Mouse (Mus musculus): Measurements from ENCODE around the gene Pml.

Gene Pml

DNA sequence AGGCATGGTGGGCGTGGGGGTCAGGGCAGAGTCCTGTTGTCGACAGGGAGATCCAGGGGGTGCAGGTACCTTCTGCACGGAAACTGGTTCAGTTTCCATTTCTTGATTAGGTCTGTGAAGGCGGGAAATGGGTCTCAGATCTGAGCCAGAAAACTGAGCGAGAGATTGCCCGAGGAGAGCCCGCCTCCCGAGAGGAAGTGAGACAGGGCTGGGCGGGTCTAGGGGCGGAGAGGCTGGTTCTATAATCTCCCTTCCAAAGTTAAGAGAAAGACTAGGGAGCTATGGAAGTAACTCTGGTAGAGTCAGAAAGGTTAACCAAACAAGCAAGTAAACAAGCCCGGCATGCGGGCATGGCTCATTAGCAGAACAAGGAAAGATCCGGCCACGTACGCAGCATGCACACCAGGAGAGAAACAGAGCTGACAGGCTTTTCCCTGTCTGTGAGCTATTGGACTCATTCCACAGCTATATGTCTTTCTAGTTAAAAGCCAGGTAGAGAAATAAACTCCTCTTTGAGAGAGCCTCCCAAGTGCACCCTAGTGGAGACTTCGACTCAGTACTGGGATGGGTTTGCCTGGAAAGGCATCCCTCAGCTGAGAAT is at the start of gene Pml:
Pml (minus strand) TSS at position 195 of the 601 bp plus-strand sequence.
- peak; percentile 85 for DNase-seq (ENCODE audit: low spot score)

DNA sequence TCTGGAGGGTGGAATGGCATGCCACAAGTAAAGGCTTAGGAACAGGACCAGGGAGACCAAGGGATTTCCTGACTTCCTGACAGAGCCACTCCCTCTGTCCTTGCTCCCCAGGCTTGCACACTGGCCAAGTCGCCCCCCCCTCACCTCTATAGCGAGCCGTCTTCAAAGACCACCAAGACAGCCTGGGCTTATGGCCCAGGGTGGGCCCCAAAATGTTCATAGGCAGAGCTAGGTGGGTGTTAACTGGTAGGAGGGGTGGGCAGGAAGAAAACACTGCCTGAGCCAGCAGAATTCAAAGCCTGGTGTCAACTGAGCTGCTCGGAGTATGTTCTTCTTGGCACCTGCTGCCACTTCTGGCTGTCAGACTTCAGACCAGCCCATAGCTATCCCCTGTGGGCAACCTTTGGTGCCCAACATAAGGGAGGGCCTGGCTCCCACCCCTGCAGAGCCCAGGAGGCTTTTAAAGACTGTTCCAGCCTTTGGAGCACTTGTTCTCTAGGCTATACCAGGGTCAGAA is 48.4 kb upstream of the Pml start:
- DNase-seq (ENCODE audit: low spot score), result no peak

DNA sequence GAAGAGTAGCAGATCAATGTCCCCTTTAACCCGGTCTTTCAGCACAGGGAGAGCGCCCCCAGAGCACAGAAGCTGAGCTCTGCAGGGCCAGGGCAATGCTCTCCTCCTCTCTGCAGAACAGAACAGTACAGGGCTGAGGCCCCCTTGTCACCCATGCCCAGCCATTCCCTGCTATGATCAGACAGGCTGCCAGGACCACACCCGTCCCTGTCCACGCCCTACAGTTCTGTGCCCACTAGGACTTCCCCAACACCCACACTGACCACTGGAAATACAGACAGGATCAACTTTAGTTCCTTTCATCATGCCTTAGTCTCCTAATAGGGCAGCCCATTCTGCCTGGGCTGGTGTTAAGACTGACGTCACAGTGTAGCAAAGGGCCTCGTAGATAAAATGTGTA is 47.5 kb upstream of the Pml start:
- no peak for DNase-seq (ENCODE audit: low spot score)

DNA sequence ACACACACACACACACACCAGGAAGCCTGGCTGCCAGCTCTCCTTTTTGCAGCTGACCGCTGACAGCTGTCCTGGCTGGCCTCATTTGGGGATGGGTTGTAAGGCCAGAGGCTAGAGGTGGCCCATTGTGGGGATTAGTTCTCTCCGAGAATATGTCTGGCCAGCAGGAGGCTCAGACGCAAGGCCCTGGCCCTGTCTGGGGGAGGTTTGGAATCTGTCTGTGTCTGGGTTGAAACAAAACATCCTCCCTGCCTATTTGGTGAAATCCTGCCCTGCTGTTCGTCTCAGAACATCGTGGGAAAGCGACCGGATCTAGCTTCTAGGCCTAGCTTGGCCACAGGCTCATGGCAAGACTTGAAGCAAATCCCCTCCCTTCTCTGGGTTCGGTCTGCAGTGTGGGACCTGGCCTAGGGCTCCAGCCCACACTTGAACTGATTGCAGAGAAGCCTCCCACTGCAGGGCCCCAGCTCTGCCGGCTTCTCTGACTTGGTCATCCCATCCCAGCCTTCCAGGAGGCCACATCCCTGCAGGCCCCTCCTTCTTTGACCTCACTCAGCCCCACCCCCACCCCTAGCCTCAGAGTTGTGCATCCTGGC is 46.3 kb upstream of the Pml start:
- DNase-seq (ENCODE audit: low spot score), result peak; percentile 69

DNA sequence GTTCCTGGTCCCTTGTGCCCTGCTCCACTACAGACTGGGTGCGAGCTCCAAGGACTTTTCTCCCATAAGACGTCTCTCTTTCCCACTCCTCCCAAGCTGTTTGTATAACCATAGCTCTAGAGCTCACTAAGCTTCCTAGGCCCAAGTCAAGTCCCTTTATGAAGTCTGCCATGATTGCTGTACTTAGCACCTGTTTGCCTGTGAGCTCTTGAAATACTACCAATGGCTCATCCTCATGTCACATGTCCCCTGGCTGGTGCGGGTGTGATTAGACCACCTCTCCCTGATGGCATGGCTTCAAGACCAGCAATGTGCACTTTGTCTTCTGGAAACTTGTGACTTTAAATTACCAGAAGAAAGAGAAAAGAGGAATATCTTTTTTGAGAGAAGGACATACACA is 45.8 kb upstream of the Pml start:
- no peak for DNase-seq (ENCODE audit: low spot score)

DNA sequence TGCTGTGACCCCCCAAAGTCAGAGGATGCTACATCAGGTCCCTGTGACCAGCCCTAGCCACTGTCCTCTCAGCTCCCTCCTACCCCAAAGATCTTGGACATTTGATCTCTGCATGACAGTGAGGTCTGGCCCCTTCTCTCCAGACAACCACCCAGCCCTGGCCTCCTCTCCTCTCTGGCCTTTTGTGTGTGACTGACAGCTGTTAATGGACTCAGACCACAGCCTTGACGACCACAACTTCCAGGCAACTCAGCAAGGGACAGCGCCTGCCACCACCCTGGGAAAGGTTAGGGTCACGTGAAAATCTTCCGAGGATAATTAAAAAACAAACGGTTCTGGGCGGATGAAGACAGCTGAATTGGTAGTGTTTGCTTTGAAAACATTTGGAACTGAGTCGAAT is 44.9 kb upstream of the Pml start:
- no peak for DNase-seq (ENCODE audit: low spot score)

DNA sequence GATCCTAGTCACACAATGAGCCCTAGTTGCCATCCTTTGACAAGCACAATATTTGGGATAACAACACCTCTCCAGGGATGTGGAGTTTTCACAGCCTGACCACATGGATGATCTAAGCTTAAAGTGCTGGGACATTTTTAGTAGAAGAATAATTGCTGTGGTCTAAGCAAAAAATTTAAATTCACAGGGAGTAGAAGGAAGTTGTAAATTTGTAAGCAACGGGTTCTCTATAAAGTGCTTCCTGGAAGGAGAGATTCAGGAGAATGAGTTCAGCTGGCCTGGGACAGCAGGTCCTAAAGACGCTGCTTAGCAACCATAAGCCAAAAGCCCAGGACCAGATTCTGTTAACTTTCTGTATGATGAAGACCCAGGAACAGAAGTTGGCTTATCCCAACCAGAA is 40.3 kb upstream of the Pml start:
- no peak for DNase-seq (ENCODE audit: low spot score)

DNA sequence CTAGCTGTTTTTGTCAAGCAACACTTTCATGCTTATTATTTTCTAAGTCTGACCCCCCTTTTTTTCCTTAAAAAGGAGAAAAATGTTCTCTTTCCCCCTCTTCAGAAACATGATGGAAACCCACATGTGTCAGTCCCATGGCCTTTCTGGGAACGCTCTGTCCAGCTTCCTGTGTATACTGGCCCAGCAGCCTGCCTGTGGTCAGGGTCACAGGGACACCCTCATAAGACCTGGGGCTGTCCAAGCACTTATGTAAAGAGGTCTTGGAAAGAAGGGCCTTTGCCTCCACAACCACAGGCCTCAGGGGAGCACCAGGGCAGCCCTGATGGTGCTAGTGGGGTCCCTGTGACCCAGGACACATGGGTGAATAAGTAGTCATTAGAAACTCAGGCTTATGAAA is 39.5 kb upstream of the Pml start:
- DNase-seq (ENCODE audit: low spot score), result no peak

DNA sequence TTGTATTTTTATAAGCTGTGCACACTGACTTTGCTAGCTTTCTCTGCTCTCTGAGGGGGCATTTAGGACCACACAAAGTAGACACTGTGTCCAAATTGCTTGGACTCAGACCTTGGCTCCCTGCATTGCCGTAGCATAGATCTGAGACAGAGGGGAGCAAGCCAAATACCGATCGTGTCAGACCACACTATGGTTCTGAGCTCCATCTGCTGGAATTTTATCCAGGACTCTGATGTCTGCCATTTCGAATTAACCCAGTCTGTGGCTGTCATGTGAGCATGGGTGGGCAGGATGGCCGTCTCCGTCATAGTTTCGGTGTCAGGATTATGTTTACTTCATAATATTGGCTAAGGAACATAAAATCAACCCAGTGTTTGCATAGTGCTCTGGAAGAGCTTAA is 33.8 kb upstream of the Pml start:
- no peak for DNase-seq (ENCODE audit: low spot score)

DNA sequence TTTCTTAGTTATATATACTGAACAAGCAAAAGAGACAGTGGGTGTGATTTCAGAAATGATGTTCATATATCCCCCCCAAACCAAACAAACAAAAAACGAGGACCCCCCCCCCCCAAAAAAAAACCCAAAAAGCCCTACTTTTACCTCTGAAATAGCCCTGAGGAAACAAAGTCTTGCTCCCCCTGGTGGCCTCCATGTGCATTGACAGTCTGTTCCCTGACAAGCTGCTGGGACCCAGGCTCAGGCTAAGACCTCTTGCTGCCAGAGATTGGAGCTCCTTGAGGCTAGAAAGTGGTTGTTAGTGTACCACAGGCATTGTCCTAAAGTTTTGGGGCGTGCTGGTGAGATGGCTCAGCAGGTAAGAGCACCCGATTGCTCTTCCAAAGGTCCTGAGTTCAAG is 32.0 kb upstream of the Pml start:
- no peak for DNase-seq (ENCODE audit: low spot score)

DNA sequence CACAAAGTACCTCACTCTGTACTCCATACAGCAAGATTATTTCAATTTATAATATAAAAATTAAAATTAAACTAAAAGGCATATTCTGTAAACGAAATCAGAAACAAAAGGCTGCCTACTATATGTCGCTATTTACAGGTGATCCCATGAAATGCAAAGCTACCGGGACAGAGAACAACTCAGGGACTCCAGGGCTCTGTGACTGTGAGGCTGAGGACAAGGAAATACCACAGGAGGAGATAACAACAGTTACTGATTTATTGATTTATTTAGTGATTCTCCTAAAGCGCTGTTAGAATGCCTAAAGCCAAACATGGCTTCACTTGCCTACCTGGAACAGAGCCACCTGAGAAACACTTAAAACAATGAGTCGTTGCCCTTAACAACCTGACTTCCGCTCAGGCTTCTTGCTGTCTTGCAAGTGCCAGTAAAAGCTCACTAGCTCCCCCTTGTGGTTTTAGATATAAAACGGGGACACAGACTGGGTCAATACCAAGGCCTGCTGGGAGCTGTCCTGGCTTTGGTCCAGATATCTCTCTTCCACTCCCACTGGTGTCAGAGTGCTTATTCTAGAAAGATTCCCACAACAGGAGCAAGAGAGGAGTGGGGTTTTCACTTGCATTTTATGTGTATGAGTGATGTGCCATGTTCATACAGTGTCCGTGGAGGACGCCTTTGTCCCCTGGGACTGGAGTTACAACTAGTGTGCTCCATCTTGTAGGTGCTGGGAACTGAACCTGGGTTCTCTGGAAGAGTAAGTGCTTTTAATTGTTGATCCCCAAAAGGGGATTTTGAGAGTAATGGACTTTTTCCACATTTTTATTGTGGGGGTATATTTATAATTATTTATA is 30.9 kb upstream of the Pml start:
- peak; percentile 75 for DNase-seq (ENCODE audit: low spot score)

DNA sequence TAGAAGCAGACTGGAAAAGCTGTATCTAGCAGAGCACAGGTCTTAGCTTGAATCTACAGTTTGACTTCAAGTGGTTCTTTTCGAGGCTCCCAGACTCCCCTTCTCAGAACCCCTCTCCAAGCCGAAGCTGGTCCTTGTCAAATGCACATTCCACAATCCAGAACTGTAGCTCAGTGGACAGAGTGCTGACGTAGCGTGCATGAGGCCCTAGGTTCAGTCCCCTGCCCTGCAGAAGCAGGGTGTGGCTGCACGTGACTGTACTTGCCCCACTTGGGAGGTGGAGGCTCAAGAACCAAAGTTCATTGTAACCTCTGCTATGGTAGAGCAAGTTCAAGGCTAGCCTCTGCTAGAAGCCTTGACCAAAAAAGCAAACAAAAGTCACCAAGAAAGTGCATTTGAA is 30.2 kb upstream of the Pml start:
- no peak for DNase-seq (ENCODE audit: low spot score)

DNA sequence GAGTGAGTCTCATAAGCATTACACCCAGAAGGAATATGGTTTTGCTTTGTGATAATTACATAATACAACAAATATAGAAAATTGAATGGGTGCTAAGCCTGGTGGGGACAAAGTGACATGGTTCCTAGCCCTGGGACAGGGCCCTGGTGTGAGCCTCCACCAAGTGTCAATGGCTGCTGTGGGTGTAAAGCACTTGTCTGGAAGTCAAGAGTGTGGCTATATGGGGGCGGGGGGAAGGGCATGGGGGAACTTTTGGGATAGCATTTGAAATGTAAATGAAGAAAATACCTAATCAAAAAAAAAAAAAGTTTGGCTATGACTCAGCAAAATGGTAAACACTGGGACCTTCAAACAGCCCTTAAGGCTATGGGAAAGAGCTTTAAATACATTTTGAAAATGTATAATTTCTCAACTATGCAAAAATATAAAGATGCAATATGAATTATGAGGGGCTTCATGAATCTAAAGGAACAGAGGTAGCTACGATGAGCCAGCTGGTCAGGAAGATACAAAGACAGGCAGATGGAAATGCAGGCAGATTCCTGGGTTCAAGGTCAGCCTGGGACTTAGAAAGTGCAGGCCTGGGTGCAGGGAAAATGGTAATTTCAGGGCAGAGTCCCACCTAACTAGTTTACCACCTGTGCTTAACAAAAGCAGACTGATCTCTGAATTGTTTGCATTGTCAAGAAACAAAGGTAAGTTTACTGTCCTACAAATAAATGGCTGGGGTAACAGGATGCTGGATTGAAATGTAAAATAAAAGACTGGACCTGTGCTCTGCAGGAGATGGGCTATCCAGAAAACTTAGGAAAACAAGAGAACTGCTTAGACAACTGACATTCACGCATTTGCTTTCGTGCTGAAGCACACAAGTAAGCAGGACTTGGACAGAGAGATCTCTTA is 29.5 kb upstream of the Pml start:
- DNase-seq (ENCODE audit: low spot score), result no peak

DNA sequence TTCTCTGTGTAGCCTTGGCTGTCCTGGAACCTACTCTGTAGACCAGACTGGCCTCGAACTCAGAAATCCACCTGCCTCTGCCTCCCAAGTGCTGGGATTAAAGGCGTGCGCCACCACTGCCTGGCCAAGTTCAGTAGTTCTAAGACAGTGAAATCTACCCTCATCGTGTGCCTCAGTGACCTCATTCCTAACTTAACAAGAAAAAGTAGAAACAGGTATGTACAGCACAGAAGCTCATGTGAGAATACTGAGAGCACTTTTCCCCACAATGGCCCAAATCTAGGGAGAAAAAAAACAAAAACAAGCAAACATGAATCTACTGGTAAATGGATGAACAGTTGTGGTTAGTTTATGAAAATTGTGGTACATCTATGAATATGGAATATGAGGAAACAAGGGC is 28.7 kb upstream of the Pml start:
- DNase-seq (ENCODE audit: low spot score), result no peak

DNA sequence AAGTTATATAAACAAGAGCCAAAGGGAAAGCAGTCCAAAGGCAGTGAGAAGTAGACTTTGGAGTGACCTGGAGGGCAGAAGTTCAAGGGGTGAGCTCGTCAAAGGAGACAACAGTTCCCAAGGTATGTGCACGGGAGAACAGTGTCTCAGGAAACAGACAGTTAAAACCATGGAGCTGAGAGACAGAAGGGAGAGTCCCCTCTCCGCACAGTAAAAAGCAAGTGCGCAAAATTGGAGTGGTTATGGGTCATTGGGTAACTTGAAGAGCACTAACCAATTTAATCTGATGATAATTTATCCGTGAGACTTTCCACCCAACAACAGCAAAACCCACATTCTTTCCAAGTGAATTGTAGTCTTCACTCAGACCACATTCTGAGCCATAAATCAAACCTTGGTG is 26.8 kb upstream of the Pml start:
- no peak for DNase-seq (ENCODE audit: low spot score)

DNA sequence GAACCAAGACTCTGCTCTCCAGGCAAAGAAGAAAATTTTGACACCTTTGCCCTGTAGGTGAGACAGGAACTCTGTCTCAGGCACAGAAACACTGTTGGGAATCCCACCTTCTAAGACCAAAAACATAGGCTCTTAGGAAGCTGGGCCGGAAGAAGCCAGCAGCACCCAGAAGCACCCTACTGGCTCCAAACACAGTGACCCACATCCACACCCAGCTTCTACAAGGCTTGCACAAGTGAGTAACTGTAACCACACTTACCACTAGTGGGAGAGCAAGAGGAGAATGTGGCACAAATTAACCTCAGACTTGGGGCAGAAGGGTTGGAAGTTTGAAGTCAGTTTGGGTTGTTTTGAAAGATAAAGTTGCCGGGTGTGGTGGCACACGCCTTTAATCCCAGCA is 26.2 kb upstream of the Pml start:
- no peak for DNase-seq (ENCODE audit: low spot score)

DNA sequence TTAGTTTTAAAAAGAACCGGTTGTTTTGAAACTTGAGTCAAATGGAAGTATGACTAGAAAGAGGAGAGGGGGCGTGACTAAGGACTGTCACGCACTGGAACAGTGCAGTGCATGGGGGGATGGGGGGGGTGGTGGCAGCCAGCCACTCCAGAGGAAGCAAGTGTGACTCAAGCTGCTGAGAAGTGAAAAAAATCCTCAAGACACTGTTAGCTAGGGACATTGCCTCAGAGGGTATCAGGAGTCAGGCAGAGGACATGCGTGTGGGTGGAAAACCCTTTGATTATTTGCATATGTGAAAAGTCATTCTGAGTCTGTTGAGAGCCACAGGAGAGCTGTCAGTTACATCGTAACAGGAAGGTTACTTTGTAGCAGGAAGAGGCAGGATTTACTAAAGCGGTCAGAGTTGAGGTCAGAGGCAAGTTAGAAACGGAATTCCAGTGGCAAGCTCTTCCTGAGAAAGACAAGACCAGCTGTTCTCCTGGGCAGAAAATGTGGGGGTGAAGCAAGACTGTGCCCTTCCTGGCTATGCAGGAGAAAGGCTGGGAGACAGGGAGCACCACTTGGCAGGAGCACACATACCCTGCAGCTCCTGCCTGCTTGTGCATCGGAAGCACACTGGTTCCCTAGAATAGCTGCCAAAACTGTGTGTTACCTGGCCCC is 25.7 kb upstream of the Pml start:
- DNase-seq (ENCODE audit: low spot score), result peak; percentile 48

DNA sequence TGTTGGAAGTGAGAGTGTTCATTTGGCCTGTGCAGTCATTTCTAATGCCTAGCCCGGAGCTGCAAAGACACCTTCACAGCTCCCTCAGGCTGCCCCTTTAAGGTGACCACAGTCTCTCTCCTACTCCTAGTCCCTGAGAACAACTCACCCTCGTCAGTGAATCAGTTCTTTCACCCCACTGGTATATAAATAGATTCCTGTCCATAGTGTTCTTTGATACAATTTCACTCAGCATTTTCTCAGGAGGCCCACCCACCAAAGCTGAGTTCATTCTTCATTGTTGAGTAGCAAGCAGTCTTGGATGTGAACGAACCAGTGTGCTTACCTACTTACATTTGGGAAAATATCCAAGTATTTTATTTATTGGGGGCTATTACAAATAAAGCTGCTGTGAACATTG is 25.0 kb upstream of the Pml start:
- no peak for DNase-seq (ENCODE audit: low spot score)

DNA sequence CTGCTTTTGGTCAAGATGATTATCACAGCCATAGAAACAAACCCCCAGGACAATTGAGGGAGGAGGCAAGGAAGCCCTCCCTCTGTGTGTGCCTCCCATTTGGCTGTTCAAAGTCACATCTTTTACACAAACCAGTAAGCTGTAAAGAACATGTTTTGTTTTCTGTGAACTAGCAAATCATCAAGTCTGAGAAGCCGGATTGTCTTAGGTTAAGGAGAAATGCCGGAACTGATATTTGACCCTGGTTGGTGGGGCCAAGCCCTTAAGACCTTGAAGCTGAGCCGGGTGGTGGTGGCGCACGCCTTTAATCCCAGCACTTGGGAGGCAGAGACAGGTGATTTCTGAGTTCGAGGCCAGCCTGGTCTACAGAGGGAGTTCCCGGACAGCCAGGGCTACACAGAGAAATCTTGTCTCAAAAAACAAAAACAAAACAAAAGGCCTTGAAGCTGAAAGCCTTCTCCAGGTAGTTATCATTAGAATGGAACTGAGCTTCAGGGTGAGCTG is 24.6 kb upstream of the Pml start:
- no peak for DNase-seq (ENCODE audit: low spot score)

DNA sequence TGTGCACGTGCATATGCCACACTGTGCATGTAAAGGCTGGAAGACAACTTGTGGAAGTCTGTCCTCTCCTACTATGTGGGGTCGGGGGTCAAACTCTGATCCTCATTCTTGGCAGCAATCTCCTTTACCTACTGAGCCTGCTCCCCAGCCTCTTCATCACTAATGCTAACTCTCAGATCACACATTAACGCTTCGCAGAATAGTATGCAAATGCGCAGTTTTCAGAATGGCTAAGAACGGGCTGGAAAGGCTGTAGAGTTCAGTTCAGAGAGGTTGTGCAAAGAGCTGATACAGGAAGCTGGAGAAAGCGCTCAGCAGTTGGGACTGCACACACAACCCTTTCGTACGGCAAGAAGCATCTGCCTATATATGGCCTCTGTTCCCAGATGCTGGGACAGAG is 23.3 kb upstream of the Pml start:
- DNase-seq (ENCODE audit: low spot score), result no peak

DNA sequence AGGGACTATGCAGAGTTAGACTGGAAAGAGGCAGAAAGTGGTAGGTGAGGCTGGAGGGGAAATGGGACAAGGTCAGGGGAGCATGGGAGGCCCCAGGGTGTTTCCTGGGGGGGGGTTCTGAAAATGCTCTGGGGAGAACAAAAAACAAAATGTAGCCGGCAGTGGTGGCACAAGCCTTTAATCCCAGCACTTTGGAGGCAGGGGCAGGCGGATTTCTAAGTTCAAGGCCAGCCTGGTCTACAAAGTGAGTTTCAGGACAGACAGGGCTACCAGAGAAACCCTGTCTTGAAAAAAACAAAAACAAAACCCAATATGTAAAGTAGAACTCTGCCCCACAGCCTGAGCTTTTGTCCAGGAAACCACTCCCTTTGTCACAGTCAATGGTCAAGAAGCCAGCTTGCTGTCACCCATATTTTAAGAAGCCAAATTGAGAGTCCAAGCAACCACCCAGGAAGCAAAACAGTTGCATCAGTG is 22.5 kb upstream of the Pml start:
- no peak for DNase-seq (ENCODE audit: low spot score)

Measured in urinary bladder, postnatal 14 days (tissue).